Mouse (Mus musculus): Measurements from ENCODE around the gene Tusc2.

- TF ChIP-seq CTCF (IDR thresholded peaks at IDR 0.05; ENCODE audit: low read depth), result no peak
- no peak for TF ChIP-seq EP300 (IDR thresholded peaks at IDR 0.05; ENCODE audit: low read depth)
Measured at GRCm38 (mm10) chr9:107551890-107552355, 11.1 kb upstream of the Tusc2 start.
